Mouse (Mus musculus) MEL (cell line): ENCODE measurements around the gene Asb1.

Source experiments
- CHD1 ChIP-seq: IDR thresholded peaks from 2 replicates; pipeline ENCODE4 v1.6.1; 2012; ENCODE audit warnings: low read depth, mild to moderate bottlenecking, inconsistent platforms, low read length, improper control_type of control experiment
- CTCF ChIP-seq, 3 experiments: IDR thresholded peaks in 2 of 3; conservative IDR thresholded peaks in 1 of 3; 2 replicates each; pipeline ENCODE4 v1.5.1; 2011 to 2012; ENCODE audit warnings: low read length in 3 of 3, low read depth in 2 of 3, mild to moderate bottlenecking in 2 of 3, improper control_type of control experiment in 1 of 3, inconsistent platforms in 1 of 3, mixed read lengths in 1 of 3, moderate library complexity in 1 of 3; ENCODE audit not compliant: control insufficient read depth in 1 of 3, insufficient read depth in 1 of 3, poor library complexity in 1 of 3, severe bottlenecking in 1 of 3
- ELF1 ChIP-seq: IDR thresholded peaks from 2 replicates; pipeline ENCODE4 v1.6.1; 2014; ENCODE audit warnings: low read depth, mild to moderate bottlenecking, inconsistent platforms, low read length, improper control_type of control experiment, moderate library complexity
- EP300 ChIP-seq, 2 experiments: IDR thresholded peaks; 2 replicates each; pipeline ENCODE4 v1.6.1; 2011; ENCODE audit warnings: improper control_type of control experiment in 2 of 2, low read length in 2 of 2, low read depth in 1 of 2, mild to moderate bottlenecking in 1 of 2
- JUND ChIP-seq: IDR thresholded peaks from 2 replicates; pipeline ENCODE4 v1.6.1; 2011; ENCODE audit warnings: low read depth, mild to moderate bottlenecking, improper control_type of control experiment, low read length
- NELFE ChIP-seq: IDR thresholded peaks from 2 replicates; pipeline ENCODE4 v1.6.1; 2011; ENCODE audit warnings: low read depth, low read length, improper control_type of control experiment
- POLR2A ChIP-seq, 2 experiments: IDR thresholded peaks; 2 replicates each; pipeline ENCODE4 v1.6.1; 2011 to 2012; ENCODE audit warnings: low read length in 2 of 2, mild to moderate bottlenecking in 2 of 2, control low read depth in 1 of 2, improper control_type of control experiment in 1 of 2, low read depth in 1 of 2, moderate library complexity in 1 of 2; ENCODE audit not compliant: control insufficient read depth in 1 of 2, insufficient read depth in 1 of 2, poor library complexity in 1 of 2
- POLR2AphosphoS2 ChIP-seq: IDR thresholded peaks from 2 replicates; pipeline ENCODE4 v1.6.1; 2011; ENCODE audit warnings: low read length, improper control_type of control experiment
- POLR2AphosphoS5 ChIP-seq: IDR thresholded peaks from 2 replicates; pipeline ENCODE4 v1.6.1; 2012; ENCODE audit warnings: low read depth, borderline replicate concordance, mild to moderate bottlenecking, inconsistent platforms, low read length, moderate library complexity, mixed read lengths
- TAL1 ChIP-seq: IDR thresholded peaks from 2 replicates; pipeline ENCODE4 v1.6.1; 2012; ENCODE audit warnings: mild to moderate bottlenecking, inconsistent platforms, low read length, moderate library complexity, mixed read lengths
- TCF12 ChIP-seq: IDR thresholded peaks from 2 replicates; pipeline ENCODE4 v1.6.1; 2014; ENCODE audit warnings: low read depth, mild to moderate bottlenecking, inconsistent platforms, low read length, improper control_type of control experiment, moderate library complexity
- ZC3H11A ChIP-seq: IDR thresholded peaks from 2 replicates; pipeline ENCODE4 v1.6.1; 2012; ENCODE audit warnings: low read depth, mild to moderate bottlenecking, inconsistent platforms, low read length, improper control_type of control experiment

DNA sequence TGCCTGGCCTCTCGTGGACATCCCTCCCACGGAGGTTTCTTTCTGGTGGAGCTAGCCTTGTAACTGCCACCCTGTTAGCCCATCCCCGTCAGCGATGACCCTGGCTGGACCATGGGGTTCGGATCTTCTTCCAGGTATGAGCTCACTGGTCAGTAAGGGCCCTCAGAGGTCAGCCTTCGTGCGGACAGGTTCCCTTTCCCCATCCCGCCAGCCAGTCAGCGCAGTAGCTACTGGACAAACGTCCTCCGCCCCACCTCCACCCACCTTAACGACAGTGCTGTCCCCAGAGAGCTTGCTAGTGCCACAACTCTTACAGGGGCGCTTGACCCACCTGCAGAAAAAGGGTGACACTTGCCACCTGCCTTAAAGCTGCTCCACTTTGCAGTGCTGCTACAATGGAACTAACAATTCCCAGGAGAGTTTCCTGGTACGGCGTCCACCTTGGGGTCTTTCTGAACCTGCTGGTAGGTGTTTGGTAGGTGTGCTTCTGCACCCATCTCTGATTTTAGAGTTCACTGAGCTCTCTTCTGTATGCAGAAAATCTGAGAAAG, 773 bp downstream of the Asb1 start:
- TF ChIP-seq ELF1 = no peak
- TF ChIP-seq POLR2AphosphoS2 = no peak
- no peak for TF ChIP-seq POLR2A (IDR thresholded peaks at IDR 0.05; ENCODE audit: control insufficient read depth in 1 of 2, insufficient read depth in 1 of 2, low read depth in 1 of 2, low read length in 2 of 2, poor library complexity in 1 of 2)
- TF ChIP-seq CTCF (IDR thresholded peaks at IDR 0.05 in 2 of 3, conservative IDR thresholded peaks at IDR 0.05 in 1 of 3; ENCODE audit: control insufficient read depth in 1 of 3, insufficient read depth in 1 of 3, low read depth in 2 of 3, low read length in 3 of 3, poor library complexity in 1 of 3, severe bottlenecking in 1 of 3) = no peak
- TF ChIP-seq CHD1 = 0 out of 2 replicates have a peak, but pooled peaks have one; percentile 67
- TF ChIP-seq EP300 (IDR thresholded peaks at IDR 0.05; ENCODE audit: low read depth in 1 of 2, low read length in 2 of 2) = 0 out of 4 replicates have a peak, but pooled peaks of 1 of the 2 experiments have one; percentile 16
- no peak for TF ChIP-seq JUND
- TF ChIP-seq POLR2AphosphoS5 = no peak
- TF ChIP-seq TCF12 = no peak
- no peak for TF ChIP-seq ZC3H11A
- TF ChIP-seq NELFE = no peak
- no peak for TF ChIP-seq TAL1
